Mouse (Mus musculus) MEL (cell line): ENCODE measurements around the gene Tmeff2.

Experiments used
- CTCF ChIP-seq, 3 experiments: IDR thresholded peaks in 2 of 3; conservative IDR thresholded peaks in 1 of 3; 2 replicates each; pipeline ENCODE4 v1.5.1; 2011 to 2012; ENCODE audit warnings: low read length in 3 of 3, low read depth in 2 of 3, mild to moderate bottlenecking in 2 of 3, improper control_type of control experiment in 1 of 3, inconsistent platforms in 1 of 3, mixed read lengths in 1 of 3, moderate library complexity in 1 of 3; ENCODE audit not compliant: control insufficient read depth in 1 of 3, insufficient read depth in 1 of 3, poor library complexity in 1 of 3, severe bottlenecking in 1 of 3
- MXI1 ChIP-seq: IDR thresholded peaks from 2 replicates; pipeline ENCODE4 v1.6.1; 2011; ENCODE audit warnings: mild to moderate bottlenecking, low read depth, low read length, improper control_type of control experiment
- MYC ChIP-seq: IDR thresholded peaks from 2 replicates; pipeline ENCODE4 v1.6.1; 2011; ENCODE audit warnings: low read depth, mild to moderate bottlenecking, low read length, improper control_type of control experiment, moderate library complexity
- POLR2A ChIP-seq, 2 experiments: IDR thresholded peaks; 2 replicates each; pipeline ENCODE4 v1.6.1; 2011 to 2012; ENCODE audit warnings: low read length in 2 of 2, mild to moderate bottlenecking in 2 of 2, control low read depth in 1 of 2, improper control_type of control experiment in 1 of 2, low read depth in 1 of 2, moderate library complexity in 1 of 2; ENCODE audit not compliant: control insufficient read depth in 1 of 2, insufficient read depth in 1 of 2, poor library complexity in 1 of 2
- RCOR1 ChIP-seq: IDR thresholded peaks from 2 replicates; pipeline ENCODE4 v1.6.1; 2012; ENCODE audit warnings: low read depth, mild to moderate bottlenecking, inconsistent platforms, low read length, improper control_type of control experiment
- ZKSCAN1 ChIP-seq: IDR thresholded peaks from 2 replicates; pipeline ENCODE4 v1.6.1; 2012; ENCODE audit warnings: low read depth, mild to moderate bottlenecking, inconsistent platforms, low read length, improper control_type of control experiment, moderate library complexity

DNA sequence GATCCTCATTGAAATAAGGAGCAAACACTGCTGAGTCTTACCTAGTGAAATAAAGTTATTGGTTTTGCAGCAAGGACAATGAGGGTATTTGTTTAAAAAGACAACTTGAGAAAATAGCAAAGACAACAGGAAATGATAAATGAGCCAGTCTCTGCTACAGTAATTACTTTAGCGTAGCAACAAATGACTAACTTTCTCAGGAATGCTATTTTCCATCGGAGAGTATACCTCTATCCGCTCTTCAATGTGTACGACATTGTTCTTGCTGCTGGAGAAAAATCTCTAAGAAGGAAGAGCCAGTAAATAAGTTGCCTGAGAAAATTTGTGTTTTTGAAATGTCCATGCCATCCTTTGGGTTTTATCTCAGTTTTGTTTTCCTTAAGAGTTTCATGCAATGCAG lies 245.2 kb downstream of the Tmeff2 start:
- no peak for TF ChIP-seq CTCF (IDR thresholded peaks at IDR 0.05 in 2 of 3, conservative IDR thresholded peaks at IDR 0.05 in 1 of 3; ENCODE audit: control insufficient read depth in 1 of 3, insufficient read depth in 1 of 3, low read depth in 2 of 3, low read length in 3 of 3, poor library complexity in 1 of 3, severe bottlenecking in 1 of 3)
- TF ChIP-seq MYC = no peak
- TF ChIP-seq POLR2A (IDR thresholded peaks at IDR 0.05; ENCODE audit: control insufficient read depth in 1 of 2, insufficient read depth in 1 of 2, low read depth in 1 of 2, low read length in 2 of 2, poor library complexity in 1 of 2) = no peak
- TF ChIP-seq MXI1 = no peak
- no peak for TF ChIP-seq RCOR1
- TF ChIP-seq ZKSCAN1 = no peak
